Mouse (Mus musculus): ENCODE data around the gene Ogfrl1. TPM values are rescaled to one million over a fixed set of nuclear protein-coding genes. Genes with fewer than 3 reads are reported as not detected.
"Not testable (repeated sequence)": the region's sequence is repeated elsewhere in the genome, so short reads cannot be mapped to it uniquely, and the experiment has no call there.

The Ogfrl1 gene
- total RNA-seq (2021): 1 to 10 TPM; 4.8 to 5.7 TPM
- long read RNA-seq, experiment 1, full-length matches to known transcripts: 8 of 14 reads
- long read RNA-seq, experiment 1, partial matches to known transcripts: 0 of 14 reads
- long read RNA-seq, experiment 1, other reads (novel, unspliced or antisense): 6 of 14 reads
- long read RNA-seq, experiment 2, full-length matches to known transcripts: 12 of 15 reads
- long read RNA-seq, experiment 2, partial matches to known transcripts: 0 of 15 reads
- long read RNA-seq, experiment 2, other reads (novel, unspliced or antisense): 3 of 15 reads

- intact Hi-C loops (cut with DNase I; ENCODE audit: low total_unique reads): no loop called here
- no peak for DNase-seq
Measured at GRCm38 (mm10) chr1:23397623-23398022, at the start of gene Ogfrl1. Gene Ogfrl1 (minus strand): TSS chr1:23397772.

GRCm38 (mm10) chr1:23445736-23446424 is 48.3 kb upstream of the Ogfrl1 start:
- DNase-seq: no peak
- intact Hi-C loops (cut with DNase I; ENCODE audit: low total_unique reads): no loop called here

- DNase-seq: no peak
- intact Hi-C loops (cut with DNase I; ENCODE audit: low total_unique reads): no loop called here
Measured at GRCm38 (mm10) chr1:23433612-23434011, 36.0 kb upstream of the Ogfrl1 start.

- intact Hi-C loops (cut with DNase I; ENCODE audit: low total_unique reads): no loop called here
Measured at GRCm38 (mm10) chr1:23426447-23426846, 28.9 kb upstream of the Ogfrl1 start.

GRCm38 (mm10) chr1:23418941-23419340 is 21.4 kb upstream of the Ogfrl1 start:
- intact Hi-C loops (cut with DNase I; ENCODE audit: low total_unique reads): no loop called here
- no peak for DNase-seq

More at GRCm38 (mm10) chr1:23426447-23426846, 28.9 kb upstream of the Ogfrl1 start:
- DNase-seq: no peak

GRCm38 (mm10) chr1:23418059-23418458 is 20.5 kb upstream of the Ogfrl1 start:
- no peak for DNase-seq
- intact Hi-C loops (cut with DNase I; ENCODE audit: low total_unique reads): no loop called here

GRCm38 (mm10) chr1:23417562-23417961 is 20.0 kb upstream of the Ogfrl1 start:
- DNase-seq: no peak
- intact Hi-C loops (cut with DNase I; ENCODE audit: low total_unique reads): no loop called here

GRCm38 (mm10) chr1:23411533-23411932 is 14.0 kb upstream of the Ogfrl1 start:
- intact Hi-C loops (cut with DNase I; ENCODE audit: low total_unique reads): no loop called here
- no peak for DNase-seq

- DNase-seq: no peak
- intact Hi-C loops (cut with DNase I; ENCODE audit: low total_unique reads): no loop called here
Measured at GRCm38 (mm10) chr1:23409960-23410359, 12.4 kb upstream of the Ogfrl1 start.

- intact Hi-C loops (cut with DNase I; ENCODE audit: low total_unique reads): no loop called here
- DNase-seq: no peak
Measured at GRCm38 (mm10) chr1:23402401-23402800, 4.8 kb upstream of the Ogfrl1 start.

- intact Hi-C loops (cut with DNase I; ENCODE audit: low total_unique reads): no loop called here
- no peak for DNase-seq
Measured at GRCm38 (mm10) chr1:23399552-23399951, 2.0 kb upstream of the Ogfrl1 start.

- intact Hi-C loops (cut with DNase I; ENCODE audit: low total_unique reads); DNase-seq: not testable (repeated sequence)
Measured at GRCm38 (mm10) chr1:23394356-23394755, 3.2 kb downstream of the Ogfrl1 start.

GRCm38 (mm10) chr1:23391744-23392143 is 5.8 kb downstream of the Ogfrl1 start:
- intact Hi-C loops (cut with DNase I; ENCODE audit: low total_unique reads): no loop called here
- no peak for DNase-seq

GRCm38 (mm10) chr1:23384326-23384725 is 13.2 kb downstream of the Ogfrl1 start:
- intact Hi-C loops (cut with DNase I; ENCODE audit: low total_unique reads): no loop called here
- no peak for DNase-seq

GRCm38 (mm10) chr1:23382806-23383653 is 14.5 kb downstream of the Ogfrl1 start:
- intact Hi-C loops (cut with DNase I; ENCODE audit: low total_unique reads): no loop called here
- DNase-seq: peak; percentile 97

- DNase-seq: no peak
- intact Hi-C loops (cut with DNase I; ENCODE audit: low total_unique reads): no loop called here
Measured at GRCm38 (mm10) chr1:23382461-23382805, 15.1 kb downstream of the Ogfrl1 start.

GRCm38 (mm10) chr1:23382037-23382436 is 15.5 kb downstream of the Ogfrl1 start:
- intact Hi-C loops (cut with DNase I; ENCODE audit: low total_unique reads): no loop called here
- no peak for DNase-seq

- intact Hi-C loops (cut with DNase I; ENCODE audit: low total_unique reads): no loop called here
- no peak for DNase-seq
Measured at GRCm38 (mm10) chr1:23379911-23380740, 17.4 kb downstream of the Ogfrl1 start.

GRCm38 (mm10) chr1:23379321-23379720 is 18.3 kb downstream of the Ogfrl1 start:
- no peak for DNase-seq
- intact Hi-C loops (cut with DNase I; ENCODE audit: low total_unique reads): no loop called here

- intact Hi-C loops (cut with DNase I; ENCODE audit: low total_unique reads): no loop called here
- DNase-seq: no peak
Measured at GRCm38 (mm10) chr1:23377572-23377971, 20.0 kb downstream of the Ogfrl1 start.

Data from gastrocnemius, postnatal 14 days (tissue).